Mouse (Mus musculus) neural tube, embryonic 10.5 days (tissue): ENCODE data around the gene Nanp.

Experiments
- DNase-seq: peaks from one replicate; pipeline ENCODE4 v3.0.0-alpha.2; 2017; ENCODE audit warnings: low spot score; ENCODE audit errors: extremely low spot score

The Nanp gene

DNA sequence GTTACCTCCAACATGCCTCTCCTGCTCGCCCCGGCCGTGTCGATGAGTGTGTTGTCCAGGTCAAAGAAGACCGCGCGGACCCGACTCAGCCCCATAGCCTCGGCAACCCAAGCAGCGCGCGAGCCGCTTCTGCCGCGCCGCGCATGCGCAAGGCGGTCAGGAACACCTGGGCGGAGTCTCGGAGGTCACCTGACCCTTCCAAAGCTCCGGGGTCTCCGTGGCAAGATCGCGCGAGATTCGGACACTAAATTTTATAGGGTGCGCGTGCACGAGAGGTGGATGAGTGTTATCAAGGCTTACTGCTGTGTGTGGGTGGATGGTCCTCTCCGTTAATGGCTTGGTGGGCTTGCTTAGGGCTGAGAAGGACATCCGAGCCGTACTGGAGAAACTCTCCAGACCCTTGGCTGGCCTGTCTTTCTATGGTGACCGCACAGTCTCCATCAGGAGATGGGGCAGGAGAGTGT lies at the start of gene Nanp, which contains the start of gene Ninl:
Nanp (minus strand) TSS at position 167 of the 464 bp plus-strand sequence.
Ninl (minus strand) TSS at position 151 of the 464 bp plus-strand sequence.
- DNase-seq, result peak; percentile 94

DNA sequence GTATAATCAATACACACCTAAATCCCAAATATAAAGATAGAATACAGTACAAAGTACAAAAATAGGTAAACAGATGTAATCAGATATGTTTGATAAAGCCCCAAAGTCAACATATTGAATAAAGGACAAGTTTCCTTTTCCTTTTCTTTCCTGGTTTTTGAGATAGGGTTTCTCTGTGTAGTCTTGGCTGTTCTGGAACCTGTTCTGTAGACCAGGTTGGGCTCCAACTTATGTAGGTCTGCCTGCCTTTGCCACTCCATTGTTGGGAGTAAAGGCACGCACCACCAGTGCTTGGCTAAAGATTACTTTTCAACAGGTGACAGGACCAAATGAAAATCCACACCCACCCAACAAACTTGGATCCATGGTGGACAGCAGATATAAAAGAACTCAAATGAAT lies 17.4 kb upstream of the Nanp start:
- DNase-seq, result no peak

DNA sequence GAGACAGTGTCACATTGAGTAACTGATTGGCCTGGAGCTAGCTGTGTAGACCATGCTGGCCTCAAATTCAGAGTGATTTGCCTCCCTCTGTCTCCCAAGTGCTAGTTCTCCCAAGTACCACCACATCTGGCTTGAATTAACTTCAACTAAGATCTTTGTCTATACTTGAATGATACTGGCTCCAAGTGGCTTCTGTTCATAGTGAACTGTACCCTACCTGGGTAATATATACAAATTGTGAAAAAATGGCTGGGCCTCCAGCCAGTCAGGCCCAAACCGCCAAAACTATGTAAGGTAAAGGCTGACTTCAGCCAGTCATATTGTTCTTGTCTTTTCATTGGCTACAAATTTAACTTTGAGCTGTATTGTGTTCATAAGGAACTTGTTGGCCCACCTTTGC lies 1.2 kb upstream of the Nanp start:
- no peak for DNase-seq

DNA sequence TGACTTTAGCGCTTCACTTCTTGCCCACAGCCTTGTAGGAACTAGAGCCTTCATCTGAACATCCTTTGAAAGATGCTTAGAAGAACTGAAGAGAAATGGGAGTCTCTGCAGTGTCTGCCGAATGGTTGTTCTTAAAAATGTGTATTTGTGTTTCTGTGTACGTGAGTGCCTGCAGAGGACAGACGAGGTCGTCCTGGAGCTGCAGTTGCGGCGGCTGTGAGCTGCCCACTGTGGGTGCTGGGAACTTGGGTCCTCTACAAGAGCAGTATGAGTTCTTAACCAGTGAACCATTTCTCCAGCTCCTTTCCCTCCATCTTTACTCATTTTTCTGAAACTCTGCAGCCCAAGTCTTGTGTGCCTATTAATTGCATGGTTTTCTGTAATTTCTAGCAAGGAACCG lies 528 bp upstream of the Nanp start:
- DNase-seq, result no peak

DNA sequence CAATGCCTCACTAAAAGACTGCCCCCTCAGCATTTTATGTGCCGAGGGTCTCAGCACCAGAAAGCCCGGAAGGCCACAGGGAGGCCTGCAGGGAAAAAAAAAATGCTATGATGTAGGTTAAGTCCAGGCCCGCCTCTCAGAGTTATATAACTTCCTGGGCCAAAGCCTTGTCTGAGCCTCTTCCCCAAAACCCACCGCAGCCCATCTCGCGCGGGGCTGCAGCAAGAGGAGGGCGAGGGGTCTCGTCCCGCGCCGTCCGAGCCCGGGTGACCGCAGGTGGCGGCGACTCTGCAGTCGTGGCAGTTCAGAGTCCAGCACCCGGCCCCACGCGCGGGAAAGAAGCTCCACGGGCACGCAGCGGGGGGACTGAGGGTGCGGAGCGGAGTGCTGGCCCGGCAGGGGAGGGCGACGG lies 381 bp downstream of the Nanp start:
- peak; percentile 80 for DNase-seq

DNA sequence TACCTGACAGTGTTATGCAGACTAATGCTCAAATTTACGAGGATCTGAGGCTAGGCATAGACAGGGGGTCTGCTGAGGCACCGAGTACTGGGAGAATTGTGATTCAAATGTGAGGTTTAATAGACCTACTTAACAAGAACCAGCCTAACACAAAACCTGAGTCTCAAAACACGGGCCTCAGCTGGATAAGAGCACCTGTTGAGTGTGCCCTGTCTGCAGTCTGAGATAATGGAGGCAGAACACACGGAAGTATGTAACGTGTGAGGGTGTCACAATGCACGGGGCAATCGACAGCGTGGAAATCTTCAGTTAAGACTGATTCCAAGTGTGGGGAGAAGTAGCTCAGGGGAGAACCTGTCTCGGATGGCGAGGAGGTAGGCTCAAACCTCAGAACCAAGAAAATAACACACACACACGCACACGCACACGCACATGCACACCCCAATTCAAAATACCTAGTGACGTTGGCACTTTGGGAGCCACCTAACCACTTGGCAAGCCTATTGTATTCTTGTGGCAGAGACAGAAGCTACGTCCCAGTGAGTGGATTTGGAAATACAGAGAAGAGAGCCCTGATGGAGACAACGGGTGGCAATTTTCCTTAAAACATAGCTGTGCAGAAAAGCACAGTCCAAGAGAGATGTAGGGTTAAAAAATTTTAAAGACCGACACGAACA lies 1.2 kb downstream of the Nanp start:
- DNase-seq, result peak; percentile 15

DNA sequence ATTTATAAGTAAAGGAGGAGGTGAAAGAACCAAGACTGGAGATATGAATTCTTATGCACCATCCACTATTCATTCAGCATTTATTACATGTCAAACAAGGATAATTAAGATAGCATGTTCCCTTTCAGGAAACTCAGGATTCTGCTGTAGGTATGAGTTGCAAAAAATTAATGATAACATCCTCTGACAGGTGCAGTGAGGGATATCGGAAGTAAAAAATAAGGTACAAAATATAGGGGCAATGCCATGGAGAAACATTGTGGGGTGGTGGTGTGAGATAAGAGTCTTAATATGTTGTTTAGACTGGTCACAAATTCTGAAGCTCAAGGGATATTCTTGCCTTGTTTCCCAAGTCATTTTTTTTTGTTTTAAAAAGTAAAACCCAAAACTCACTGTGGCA lies 1.9 kb downstream of the Nanp start:
- no peak for DNase-seq

DNA sequence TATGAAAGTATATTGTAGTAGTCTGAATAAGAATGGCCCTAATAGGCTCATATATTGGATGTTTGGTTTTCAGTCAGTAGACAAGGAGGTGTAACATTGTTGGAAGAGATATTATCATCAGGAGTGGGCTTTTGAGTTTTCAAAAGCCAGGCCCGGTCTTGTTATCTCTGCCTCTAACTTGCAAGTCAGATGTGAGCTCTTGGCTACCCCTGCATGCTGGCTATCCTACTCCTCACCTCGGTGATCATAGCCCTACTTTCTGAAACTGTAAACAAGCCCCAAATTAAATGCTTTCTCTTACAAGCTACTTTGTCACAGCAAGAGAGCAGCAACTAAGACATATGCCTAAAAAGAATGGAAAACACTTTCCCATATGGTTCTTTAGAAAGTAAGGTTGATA lies 2.5 kb downstream of the Nanp start:
- no peak for DNase-seq

DNA sequence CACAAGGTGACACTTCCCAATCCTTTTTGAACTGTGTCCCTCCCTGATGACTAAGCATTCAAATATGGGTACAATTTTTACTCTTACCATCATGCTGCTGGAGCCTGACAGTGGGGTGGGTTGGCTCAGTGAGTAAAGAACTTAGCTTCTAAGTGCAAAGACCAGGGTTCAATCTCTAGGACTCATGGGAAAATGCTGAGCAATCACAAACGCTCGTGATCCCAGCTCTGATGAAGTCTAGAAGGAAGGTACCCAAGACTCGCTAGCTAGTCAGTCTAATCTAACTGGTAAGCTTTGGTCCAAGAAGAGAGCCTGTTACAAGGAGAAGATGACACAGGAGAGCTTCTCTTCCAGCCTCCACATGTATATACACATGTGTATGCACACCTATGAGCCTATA lies 4.8 kb downstream of the Nanp start:
- no peak for DNase-seq

DNA sequence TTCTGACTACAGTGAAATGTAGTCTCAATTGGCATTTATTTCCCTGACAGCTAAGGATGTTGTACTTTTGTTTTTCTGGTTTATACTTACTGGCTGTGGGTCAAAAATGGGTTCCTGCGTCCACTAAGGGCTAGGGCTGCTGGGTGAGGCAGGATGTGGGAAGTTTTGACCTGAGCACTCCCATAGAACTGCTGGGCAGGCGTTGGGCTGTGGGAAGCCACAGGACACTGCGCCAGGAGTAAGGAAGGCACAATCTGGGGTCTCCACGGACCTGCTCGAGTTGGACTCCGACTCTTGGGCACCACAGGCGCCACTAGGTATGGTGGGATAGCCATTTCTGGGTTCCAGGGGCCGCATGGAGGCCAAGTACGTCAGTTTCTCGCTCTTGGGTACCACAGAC lies 18.0 kb downstream of the Nanp start:
- no peak for DNase-seq

DNA sequence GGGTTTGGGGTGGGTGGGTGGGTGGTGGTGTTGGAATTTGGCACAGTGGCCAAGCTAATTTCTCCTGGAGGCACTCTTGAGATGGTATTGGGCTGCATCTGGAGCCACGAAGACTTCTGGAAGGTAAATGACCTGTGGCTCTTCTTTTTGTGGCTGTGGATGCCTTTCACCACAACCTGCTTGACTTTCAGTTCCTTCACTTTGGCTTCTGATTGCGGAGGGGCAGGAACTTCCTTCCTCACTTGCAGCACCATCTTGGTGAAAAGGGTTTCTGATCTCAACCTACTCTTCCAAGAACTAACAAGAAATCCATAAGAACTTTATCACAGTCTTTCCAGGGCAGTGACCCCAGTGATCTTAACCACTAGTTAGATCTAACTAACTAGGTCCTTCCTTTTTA lies 23.9 kb downstream of the Nanp start:
- no peak for DNase-seq

DNA sequence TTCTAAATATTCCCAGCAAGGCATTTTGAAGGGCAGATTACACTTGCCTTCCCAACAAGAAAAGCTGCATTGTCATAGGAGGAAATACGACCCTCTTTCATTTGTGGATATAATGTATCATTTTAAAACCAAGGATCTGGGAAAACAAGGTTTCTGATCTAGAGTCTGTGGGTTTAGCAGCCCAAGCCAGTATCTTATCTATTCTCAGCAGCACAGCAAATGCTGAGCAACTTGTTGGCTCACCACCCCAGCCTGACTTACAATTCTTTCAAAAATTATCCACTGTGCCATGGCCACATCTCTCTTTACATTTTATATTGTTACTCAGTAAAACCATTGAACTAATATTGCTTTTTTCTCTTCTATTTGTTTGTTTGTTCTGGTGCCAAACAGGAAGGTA lies 27.9 kb downstream of the Nanp start:
- DNase-seq, result no peak

DNA sequence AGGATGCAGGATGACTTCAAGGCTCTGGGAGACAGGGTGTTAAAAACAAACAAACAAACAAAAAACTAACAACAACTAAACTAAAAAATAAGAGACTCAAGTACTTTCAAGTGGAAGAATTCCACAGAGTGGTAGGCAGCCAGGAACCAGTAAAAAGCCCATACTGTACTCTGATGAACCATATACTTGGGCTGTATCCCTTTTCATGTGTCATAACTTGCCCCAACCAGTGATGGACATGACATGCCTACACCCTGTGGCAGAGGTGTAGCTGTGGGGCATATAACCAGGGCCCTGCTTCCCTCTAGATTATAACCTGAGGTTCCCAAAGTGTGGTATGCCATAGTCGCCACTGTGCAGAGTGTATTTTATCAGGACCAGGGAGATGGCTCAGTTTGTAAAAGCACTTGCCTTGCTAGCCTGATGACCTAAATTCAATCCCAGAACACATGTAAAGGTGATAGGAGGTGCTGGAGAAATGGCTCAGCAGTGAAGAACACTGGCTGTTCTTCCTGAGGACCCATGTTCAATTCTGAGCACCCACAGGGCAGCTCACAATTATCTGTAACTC lies 29.6 kb downstream of the Nanp start:
- DNase-seq, result no peak

DNA sequence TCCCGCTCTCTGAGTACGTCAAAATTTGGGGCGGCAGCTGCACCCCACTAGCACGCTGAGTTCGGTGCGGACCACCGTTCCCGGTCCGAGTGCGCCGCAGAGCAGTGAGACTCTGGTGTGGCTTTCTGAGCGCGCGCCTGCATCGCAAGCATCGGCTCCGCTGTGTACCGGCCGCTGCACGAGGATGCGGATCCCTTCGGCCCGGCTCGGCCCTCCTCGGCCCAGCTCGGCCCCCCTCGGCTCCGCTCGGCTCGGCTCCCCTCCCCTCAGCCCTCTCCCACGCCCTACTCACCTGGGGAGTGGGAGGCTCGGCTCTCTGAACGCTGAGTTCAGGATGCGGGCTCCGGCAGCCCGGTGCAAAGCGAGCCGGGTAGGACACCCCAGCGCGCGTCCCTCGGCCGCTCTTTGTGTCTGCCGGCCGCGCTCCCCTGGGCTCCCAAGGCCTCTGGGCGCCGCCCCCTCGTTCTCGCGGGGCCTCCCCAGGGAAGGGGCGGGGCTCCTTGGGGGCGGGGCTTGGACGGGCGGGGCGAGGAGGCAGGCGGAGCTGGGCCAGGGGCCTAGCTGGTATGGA lies 30.2 kb downstream of the Nanp start:
- DNase-seq, result peak; percentile 91

DNA sequence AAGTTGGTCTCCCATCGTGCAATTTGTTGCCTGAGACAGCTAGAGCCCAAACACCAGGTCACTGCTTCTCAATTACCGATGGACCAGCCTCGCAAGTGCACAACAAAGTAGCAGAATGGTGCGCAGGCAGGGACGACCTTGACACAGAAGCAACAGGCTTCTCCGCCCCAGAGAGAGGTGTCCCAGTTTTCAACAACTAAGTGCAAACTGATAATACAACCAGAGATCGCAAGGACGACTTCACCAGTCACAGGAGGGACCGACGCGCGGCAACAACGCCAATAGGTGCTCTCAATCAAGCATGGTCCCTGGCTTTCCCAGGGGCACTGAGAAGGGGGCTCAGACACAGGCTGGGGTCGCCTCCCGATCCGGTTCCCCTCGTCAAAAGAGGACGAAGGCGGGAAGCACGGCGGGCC lies 30.7 kb downstream of the Nanp start:
- DNase-seq, result no peak

DNA sequence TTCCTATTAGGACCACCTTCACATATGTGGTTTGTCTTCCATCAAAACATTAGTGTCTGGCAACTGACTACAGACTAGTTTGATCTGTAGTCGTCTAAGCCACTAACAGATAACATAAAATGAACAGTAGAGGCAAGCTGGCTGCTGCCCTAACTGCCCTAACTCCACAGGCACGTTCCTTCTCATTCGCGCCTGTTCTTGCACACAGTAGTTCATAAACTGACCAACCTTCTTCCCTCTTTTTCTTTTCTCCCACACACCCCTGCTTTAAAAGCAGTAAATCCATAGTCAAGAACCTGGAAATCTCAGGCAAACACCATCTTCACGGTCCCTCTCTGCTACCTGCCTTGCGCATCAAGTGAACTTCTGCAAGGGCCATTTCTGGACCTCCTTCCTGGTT lies 31.2 kb downstream of the Nanp start:
- DNase-seq, result peak; percentile 34

DNA sequence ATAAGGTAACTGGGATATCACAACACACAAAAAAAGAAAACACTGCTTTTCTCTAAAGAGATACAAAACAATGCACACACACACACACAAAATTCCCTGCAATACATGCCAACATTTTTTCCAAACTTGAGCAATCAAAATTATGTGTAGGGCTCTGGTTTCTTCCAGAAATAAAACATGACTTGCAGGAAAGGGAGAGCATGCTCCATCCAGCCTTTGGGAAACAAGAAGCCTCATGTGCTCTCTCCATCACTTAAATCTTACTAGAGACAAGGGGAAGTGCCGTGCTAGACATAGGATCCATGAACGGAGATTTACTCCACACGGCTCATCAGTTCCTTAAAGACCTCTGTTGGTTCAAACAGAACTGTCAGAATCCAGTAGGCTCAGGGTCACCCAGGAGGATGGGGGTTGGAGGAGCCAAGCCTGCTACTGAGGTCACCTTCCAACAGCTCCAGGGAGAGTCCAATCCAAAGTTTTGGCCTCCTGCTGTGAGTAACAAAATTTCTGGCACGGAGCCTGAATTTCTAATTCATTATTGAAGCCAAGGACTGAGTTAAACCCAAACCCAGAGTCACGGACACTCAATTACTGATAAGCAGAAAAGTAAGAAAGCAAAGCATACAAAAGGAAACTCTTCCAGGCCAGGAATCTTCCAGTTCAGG lies 32.8 kb downstream of the Nanp start:
- no peak for DNase-seq

DNA sequence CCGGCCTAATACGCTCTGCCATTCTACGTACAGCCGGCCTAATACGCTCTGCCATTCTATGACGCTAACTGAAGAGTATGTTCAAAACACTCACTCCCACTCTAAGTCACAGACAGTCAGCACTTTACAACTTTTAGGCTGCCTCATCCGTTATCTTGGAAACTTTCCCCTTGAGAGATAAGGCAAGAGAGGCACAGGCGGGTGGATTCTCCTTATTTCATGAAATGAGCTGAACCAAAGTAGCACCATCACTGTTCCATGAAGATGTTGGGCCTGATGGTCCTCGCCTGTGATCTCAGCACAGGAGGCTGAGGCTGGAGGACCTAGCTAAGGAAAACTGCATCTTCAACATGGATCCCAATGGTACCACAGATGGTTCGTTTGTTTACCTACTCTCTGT lies 34.8 kb downstream of the Nanp start:
- no peak for DNase-seq

DNA sequence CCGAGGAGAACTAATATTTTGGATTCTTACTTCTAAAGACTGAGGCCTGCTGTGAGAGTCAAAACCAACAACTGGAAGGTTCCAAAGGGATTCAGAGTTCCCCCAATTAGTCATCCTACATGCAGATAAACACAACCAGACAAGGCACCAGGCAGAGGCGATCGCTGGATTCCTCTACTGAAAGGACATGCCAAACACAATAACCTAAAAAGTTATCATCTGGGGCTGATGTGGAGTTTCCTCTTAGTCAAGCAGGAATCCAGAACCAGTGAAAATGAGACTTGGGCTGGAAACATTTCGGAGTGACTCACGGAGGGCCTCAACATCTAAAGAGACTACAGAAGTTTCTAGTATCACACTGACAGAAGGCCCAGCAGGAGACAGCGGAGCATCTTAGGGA lies 35.4 kb downstream of the Nanp start:
- DNase-seq, result no peak

DNA sequence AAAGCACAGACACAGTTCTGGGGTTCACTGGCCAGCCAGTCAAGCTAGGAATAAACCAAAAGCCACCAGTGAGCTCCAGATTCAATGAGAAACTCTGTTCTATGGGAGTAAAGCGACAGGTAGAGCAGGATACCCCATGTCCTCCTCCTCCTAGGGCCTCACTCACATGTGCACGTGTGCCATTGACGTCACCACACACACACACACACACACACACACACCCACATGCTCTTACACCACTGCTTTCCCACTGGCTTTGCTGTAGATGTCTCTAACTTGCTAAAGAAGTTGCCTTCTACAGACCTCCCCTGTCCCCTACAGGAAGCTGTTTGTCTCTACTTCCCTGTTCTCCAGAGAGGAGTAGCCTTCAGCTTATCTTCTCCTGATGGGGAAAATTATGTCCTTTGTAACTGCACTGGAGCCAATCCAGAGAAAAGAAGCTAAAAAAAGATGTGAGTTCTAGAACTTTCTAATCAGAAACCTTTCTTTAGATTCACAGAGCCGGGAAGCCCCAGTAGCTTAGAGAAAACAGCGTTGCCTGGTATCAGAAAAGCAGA lies 37.5 kb downstream of the Nanp start:
- DNase-seq, result no peak

DNA sequence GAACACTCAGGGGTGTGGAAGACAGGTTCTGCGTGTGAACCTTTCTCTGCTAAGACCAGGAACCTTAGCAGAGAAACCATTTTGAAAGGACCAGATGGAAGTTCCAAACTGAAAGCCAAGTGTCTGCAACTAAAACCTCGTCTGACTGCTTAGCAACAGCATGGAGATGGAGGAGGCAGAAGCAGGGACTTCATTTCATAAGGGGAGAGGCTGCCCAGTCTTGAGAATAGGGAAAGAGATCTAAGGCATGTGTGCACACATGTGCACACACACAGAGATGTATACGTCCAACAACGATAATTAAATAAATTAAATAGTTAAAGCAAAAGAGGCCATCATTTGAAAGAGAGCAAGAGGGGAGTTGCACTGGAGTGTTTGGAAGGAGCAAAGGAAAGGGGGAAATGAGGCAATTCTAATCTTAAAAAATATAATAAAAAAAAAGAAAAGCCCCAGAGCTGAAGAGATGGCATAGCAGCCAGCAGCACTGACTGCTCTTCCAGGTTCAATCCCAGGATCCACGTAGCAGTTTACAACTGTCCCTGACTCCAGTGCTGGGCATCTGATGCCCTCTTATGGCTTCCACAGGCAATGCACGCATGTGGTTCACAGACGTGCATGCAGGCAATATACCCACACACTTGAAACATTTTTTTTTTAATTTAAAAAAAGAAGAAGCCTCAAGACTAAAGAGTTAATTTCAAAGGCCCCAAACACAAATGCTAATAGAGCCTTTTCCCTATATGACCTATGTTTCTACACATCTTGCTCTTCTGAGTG lies 38.6 kb downstream of the Nanp start:
- no peak for DNase-seq
